Mouse (Mus musculus): ENCODE results near the gene Pes1. TPM values are rescaled to one million over a fixed set of nuclear protein-coding genes. Genes with fewer than 3 reads are reported as not detected.
"Not testable (repeated sequence)": the region's sequence is repeated elsewhere in the genome, so short reads cannot be mapped to it uniquely, and the experiment has no call there.

Gene Pes1
- polyA plus RNA-seq, 1 experiment from 2014 or later = 31.8 TPM

- Histone ChIP-seq H3K36me3 (ENCODE audit: control insufficient read depth, insufficient read depth) (no peaks in the 10 kb centered on the region), H3K9me3 (ENCODE audit: control insufficient read depth) (no peaks in the 10 kb centered on the region), H3K27me3 (replicated peaks; ENCODE audit: control insufficient read depth, insufficient read depth, low read length) (no peaks in the 10 kb centered on the region), H3K4me3 (ENCODE audit: low read depth, low read length) (no peak overlapping the region), H3K9ac (ENCODE audit: low read depth, low read length) (no peak overlapping the region), H3K27ac (ENCODE audit: low read depth, low read length) (no peak overlapping the region), H3K4me1 (replicated peaks; ENCODE audit: control insufficient read depth, insufficient read depth, low read length) (no peaks in the 10 kb centered on the region), H3K4me2 (replicated peaks; ENCODE audit: low read depth) (no peak overlapping the region)
- ATAC-seq = no peak
- 70% methylated on average over 4 of the region's 4 CpGs for WGBS
- TF ChIP-seq CTCF (IDR thresholded peaks at IDR 0.05; ENCODE audit: low read depth) = no peak
These were observed 28.6 kb upstream of the Pes1 start for GRCm38 (mm10) chr11:3935135-3935534.

GRCm38 (mm10) chr11:3936318-3936717 lies 27.5 kb upstream of the Pes1 start:
- Histone ChIP-seq H3K4me1 (replicated peaks; ENCODE audit: control insufficient read depth, insufficient read depth, low read length) (no peaks in the 10 kb centered on the region), H3K9me3 (ENCODE audit: control insufficient read depth) (no peaks in the 10 kb centered on the region), H3K4me2 (replicated peaks; ENCODE audit: low read depth) (no peak overlapping the region), H3K9ac (ENCODE audit: low read depth, low read length) (no peak overlapping the region), H3K4me3 (ENCODE audit: low read depth, low read length) (no peak overlapping the region), H3K27ac (ENCODE audit: low read depth, low read length) (no peak overlapping the region), H3K27me3 (replicated peaks; ENCODE audit: control insufficient read depth, insufficient read depth, low read length) (no peaks in the 10 kb centered on the region), H3K36me3 (ENCODE audit: control insufficient read depth, insufficient read depth) (no peaks in the 10 kb centered on the region)
- ATAC-seq = no peak
- 86% methylated on average over 3 of the region's 3 CpGs for WGBS
- no peak for TF ChIP-seq CTCF (IDR thresholded peaks at IDR 0.05; ENCODE audit: low read depth)

- Histone ChIP-seq H3K36me3 (ENCODE audit: control insufficient read depth, insufficient read depth) (no peaks in the 10 kb centered on the region), H3K27me3 (replicated peaks; ENCODE audit: control insufficient read depth, insufficient read depth, low read length) (no peaks in the 10 kb centered on the region), H3K4me2 (replicated peaks; ENCODE audit: low read depth) (0 out of 2 replicates have a peak overlapping the region, but pooled peaks have one; percentile 27), H3K9me3 (ENCODE audit: control insufficient read depth) (no peaks in the 10 kb centered on the region), H3K4me3 (ENCODE audit: low read depth, low read length) (no peak overlapping the region), H3K4me1 (replicated peaks; ENCODE audit: control insufficient read depth, insufficient read depth, low read length) (no peaks in the 10 kb centered on the region), H3K9ac (ENCODE audit: low read depth, low read length) (no peak overlapping the region), H3K27ac (ENCODE audit: low read depth, low read length) (no peak overlapping the region)
- 0 out of 2 replicates have a peak, but pooled peaks have one; percentile 38 for ATAC-seq
- TF ChIP-seq CTCF (IDR thresholded peaks at IDR 0.05; ENCODE audit: low read depth) = no peak
- 54% methylated on average over 13 of the region's 13 CpGs for WGBS
These were observed 26.4 kb upstream of the Pes1 start for GRCm38 (mm10) chr11:3937321-3937874.

- Histone ChIP-seq H3K4me3 (ENCODE audit: low read depth, low read length) (no peak overlapping the region), H3K27ac (ENCODE audit: low read depth, low read length) (no peak overlapping the region), H3K4me1 (replicated peaks; ENCODE audit: control insufficient read depth, insufficient read depth, low read length) (no peaks in the 10 kb centered on the region), H3K9me3 (ENCODE audit: control insufficient read depth) (no peaks in the 10 kb centered on the region), H3K27me3 (replicated peaks; ENCODE audit: control insufficient read depth, insufficient read depth, low read length) (no peaks in the 10 kb centered on the region), H3K9ac (ENCODE audit: low read depth, low read length) (no peak overlapping the region), H3K4me2 (replicated peaks; ENCODE audit: low read depth) (no peak overlapping the region), H3K36me3 (ENCODE audit: control insufficient read depth, insufficient read depth) (no peaks in the 10 kb centered on the region)
- no peak for ATAC-seq
- no peak for TF ChIP-seq CTCF (IDR thresholded peaks at IDR 0.05; ENCODE audit: low read depth)
- 78% methylated on average over 7 of the region's 7 CpGs for WGBS
These were observed 22.4 kb upstream of the Pes1 start for GRCm38 (mm10) chr11:3941371-3941770.

GRCm38 (mm10) chr11:3946386-3946785 lies 17.4 kb upstream of the Pes1 start:
- no peak for ATAC-seq

GRCm38 (mm10) chr11:3954876-3955275 lies 8.9 kb upstream of the Pes1 start:
- WGBS = 90% methylated on average over 5 of the region's 5 CpGs
- H3K27ac ChIP-seq (ENCODE audit: low read depth, low read length); H3K4me3 ChIP-seq (ENCODE audit: low read depth, low read length); H3K9ac ChIP-seq (ENCODE audit: low read depth, low read length); H3K9me3 ChIP-seq (ENCODE audit: control insufficient read depth); H3K36me3 ChIP-seq (ENCODE audit: control insufficient read depth, insufficient read depth); H3K27me3 ChIP-seq (replicated peaks; ENCODE audit: control insufficient read depth, insufficient read depth, low read length); ATAC-seq; H3K4me2 ChIP-seq (replicated peaks; ENCODE audit: low read depth); H3K4me1 ChIP-seq (replicated peaks; ENCODE audit: control insufficient read depth, insufficient read depth, low read length): not testable (repeated sequence)

More at GRCm38 (mm10) chr11:3946386-3946785, 17.4 kb upstream of the Pes1 start:
- H3K9me3 ChIP-seq (ENCODE audit: control insufficient read depth) = no peaks in the 10 kb centered on the region
- no peaks in the 10 kb centered on the region for H3K4me1 ChIP-seq (replicated peaks; ENCODE audit: control insufficient read depth, insufficient read depth, low read length)
- H3K36me3 ChIP-seq (ENCODE audit: control insufficient read depth, insufficient read depth) = no peaks in the 10 kb centered on the region
- H3K27me3 ChIP-seq (replicated peaks; ENCODE audit: control insufficient read depth, insufficient read depth, low read length) = no peaks in the 10 kb centered on the region
- 34% methylated on average over 1 of the region's 1 CpGs for WGBS
- no peak overlapping the region for H3K4me2 ChIP-seq (replicated peaks; ENCODE audit: low read depth)
- H3K9ac ChIP-seq (ENCODE audit: low read depth, low read length) = no peak overlapping the region
- no peak for TF ChIP-seq CTCF (IDR thresholded peaks at IDR 0.05; ENCODE audit: low read depth)
- H3K4me3 ChIP-seq (ENCODE audit: low read depth, low read length) = no peak overlapping the region
- no peak overlapping the region for H3K27ac ChIP-seq (ENCODE audit: low read depth, low read length)

GRCm38 (mm10) chr11:3955371-3955770 lies 8.4 kb upstream of the Pes1 start:
- not testable (repeated sequence) for H3K4me1 ChIP-seq (replicated peaks; ENCODE audit: control insufficient read depth, insufficient read depth, low read length); H3K9me3 ChIP-seq (ENCODE audit: control insufficient read depth); H3K9ac ChIP-seq (ENCODE audit: low read depth, low read length); H3K36me3 ChIP-seq (ENCODE audit: control insufficient read depth, insufficient read depth); H3K4me3 ChIP-seq (ENCODE audit: low read depth, low read length); H3K27me3 ChIP-seq (replicated peaks; ENCODE audit: control insufficient read depth, insufficient read depth, low read length); H3K4me2 ChIP-seq (replicated peaks; ENCODE audit: low read depth); ATAC-seq; H3K27ac ChIP-seq (ENCODE audit: low read depth, low read length)
- 75% methylated on average over 4 of the region's 4 CpGs for WGBS
